Mouse (Mus musculus) kidney, embryonic 14.5 days (tissue): ENCODE data around the gene Fabp2. TPM values are rescaled to one million over a fixed set of nuclear protein-coding genes. Genes with fewer than 3 reads are reported as not detected.

Source experiments
- ATAC-seq: fragments of 200-750 bp; cut with Nextera tagmentation; 2 replicates; pipeline ENCODE4 v1.8.0; 2017; ENCODE audit warnings: moderate number of reproducible peaks, mild to moderate bottlenecking, moderate TSS enrichment, moderate library complexity; ENCODE audit not compliant: low FRiP score, low TSS enrichment
- H3K27ac ChIP-seq: fragments of 300-500 bp; sonication (generic); 2 replicates; pipeline ENCODE4 v1.5.1; 2014; ENCODE audit warnings: low read depth, mild to moderate bottlenecking, low read length, moderate library complexity, mixed read lengths
- H3K27me3 ChIP-seq: fragments of 300-500 bp; sonication (generic); 2 replicates; pipeline ENCODE4 v1.6.1; 2014; ENCODE audit warnings: mild to moderate bottlenecking, low read length; ENCODE audit not compliant: control insufficient read depth, insufficient read depth
- H3K36me3 ChIP-seq: fragments of 300-500 bp; sonication (generic); 2 replicates; pipeline ENCODE4 v1.6.1; 2014; ENCODE audit warnings: low read length, mixed read lengths; ENCODE audit not compliant: control insufficient read depth, insufficient read depth
- H3K4me1 ChIP-seq: fragments of 300-500 bp; sonication (generic); 2 replicates; pipeline ENCODE4 v1.6.1; 2014; ENCODE audit warnings: low read length, mixed read lengths; ENCODE audit not compliant: control insufficient read depth, insufficient read depth
- H3K4me2 ChIP-seq: fragments of 300-500 bp; sonication (generic); replicated peaks from 2 replicates; pipeline ENCODE4 v1.6.1; 2014; ENCODE audit warnings: low read depth, mild to moderate bottlenecking, low read length
- H3K4me3 ChIP-seq: fragments of 300-500 bp; sonication (generic); 2 replicates; pipeline ENCODE4 v1.5.1; 2014; ENCODE audit warnings: mild to moderate bottlenecking, low read length
- H3K9ac ChIP-seq: fragments of 300-500 bp; sonication (generic); 2 replicates; pipeline ENCODE4 v1.6.1; 2014; ENCODE audit warnings: low read depth, mild to moderate bottlenecking, low read length, moderate library complexity
- H3K9me3 ChIP-seq: fragments of 300-500 bp; sonication (generic); 2 replicates; pipeline ENCODE4 v1.6.1; 2016; ENCODE audit warnings: low read length; ENCODE audit not compliant: control insufficient read depth
- WGBS: fragments of 180-500 bp; shearing (Covaris S2); extraction: QIAGEN DNeasy Blood & Tissue Kit; methylation state at CpG from one replicate; pipeline ENCODE4 v1.1.7; 2014; 5-methylcytosine and 5-hydroxymethylcytosine counted together
- polyA plus RNA-seq: library from polyadenylated mRNA; unstranded; fragments of >200 nt; fragmentation: Nextera tagmentation; extraction: Ambion mirVana; gene quantifications from 2 replicates; pipeline ENCODE4 v1.2.1, GENCODE M21; 2014

Gene Fabp2
- not detected in 2 replicates for polyA plus RNA-seq

GRCm38 (mm10) chr3:122894772-122895171 lies at the start of gene Fabp2:
Fabp2 (plus strand) TSS chr3:122895072.
- Histone ChIP-seq H3K4me2 (no peak within 1 kb of the TSS), H3K27me3 (no peaks in the 10 kb centered on the region), H3K4me3 (no peak within 1 kb of the TSS), H3K9ac (no peak within 1 kb of the TSS), H3K4me1 (no peaks in the 10 kb centered on the region), H3K36me3 (no peaks in the 10 kb centered on the region), H3K9me3 (no peaks in the 10 kb centered on the region), H3K27ac (no peak within 1 kb of the TSS)
- ATAC-seq = no peak
- WGBS = 87% methylated on average over 3 of the region's 3 CpGs

GRCm38 (mm10) chr3:122848410-122849034 lies 46.4 kb upstream of the Fabp2 start:
- H3K9ac ChIP-seq = no peak overlapping the region
- no peak overlapping the region for H3K4me2 ChIP-seq
- no peak for ATAC-seq
- no peak overlapping the region for H3K27ac ChIP-seq
- H3K4me3 ChIP-seq = no peak overlapping the region
- no peaks in the 10 kb centered on the region for H3K4me1 ChIP-seq
- 76% methylated on average over 5 of the region's 5 CpGs for WGBS
- 0 out of 2 replicates have a peak, but pooled peaks cover 3% of the 10 kb centered on the region for H3K36me3 ChIP-seq
- H3K27me3 ChIP-seq = no peaks in the 10 kb centered on the region
- no peaks in the 10 kb centered on the region for H3K9me3 ChIP-seq

GRCm38 (mm10) chr3:122855149-122855548 lies 39.7 kb upstream of the Fabp2 start:
- 68% methylated on average over 11 of the region's 11 CpGs for WGBS
- no peak for ATAC-seq
- H3K9ac ChIP-seq = no peak overlapping the region
- no peaks in the 10 kb centered on the region for H3K9me3 ChIP-seq
- no peak overlapping the region for H3K4me3 ChIP-seq
- H3K27ac ChIP-seq = no peak overlapping the region
- peaks cover 6% of the 10 kb centered on the region; the same call in 1 of the 2 replicates for H3K36me3 ChIP-seq
- no peak overlapping the region for H3K4me2 ChIP-seq
- no peaks in the 10 kb centered on the region for H3K27me3 ChIP-seq
- no peaks in the 10 kb centered on the region for H3K4me1 ChIP-seq

- H3K4me3 ChIP-seq = no peak overlapping the region
- no peak for ATAC-seq
- 81% methylated on average over 2 of the region's 2 CpGs for WGBS
These were observed 35.0 kb upstream of the Fabp2 start for GRCm38 (mm10) chr3:122859829-122860228.

GRCm38 (mm10) chr3:122860573-122861498 lies 34.0 kb upstream of the Fabp2 start:
- no peak overlapping the region for H3K4me3 ChIP-seq
- H3K4me2 ChIP-seq = no peak overlapping the region
- no peaks in the 10 kb centered on the region for H3K27me3 ChIP-seq
- H3K27ac ChIP-seq = no peak overlapping the region
- no peaks in the 10 kb centered on the region for H3K4me1 ChIP-seq
- no peak overlapping the region for H3K9ac ChIP-seq
- no peak for ATAC-seq
- H3K9me3 ChIP-seq = no peaks in the 10 kb centered on the region
- H3K36me3 ChIP-seq = no peaks in the 10 kb centered on the region
- WGBS = 81% methylated on average over 12 of the region's 12 CpGs

More at GRCm38 (mm10) chr3:122859829-122860228, 35.0 kb upstream of the Fabp2 start:
- Histone ChIP-seq H3K27ac (no peak overlapping the region), H3K9ac (no peak overlapping the region), H3K36me3 (no peaks in the 10 kb centered on the region), H3K4me1 (no peaks in the 10 kb centered on the region), H3K4me2 (no peak overlapping the region), H3K9me3 (no peaks in the 10 kb centered on the region), H3K27me3 (no peaks in the 10 kb centered on the region)

GRCm38 (mm10) chr3:122865092-122865491 lies 29.8 kb upstream of the Fabp2 start:
- Histone ChIP-seq H3K4me2 (no peak overlapping the region), H3K27me3 (no peaks in the 10 kb centered on the region), H3K9ac (no peak overlapping the region), H3K36me3 (no peaks in the 10 kb centered on the region), H3K4me1 (no peaks in the 10 kb centered on the region), H3K9me3 (no peaks in the 10 kb centered on the region), H3K27ac (no peak overlapping the region), H3K4me3 (no peak overlapping the region)
- 80% methylated on average over 4 of the region's 4 CpGs for WGBS
- no peak for ATAC-seq

- H3K4me2 ChIP-seq = no peak overlapping the region
- H3K9me3 ChIP-seq = no peaks in the 10 kb centered on the region
- whole genome bisulfite sequencing = 100% methylated on average over 1 of the region's 1 CpGs
- no peaks in the 10 kb centered on the region for H3K36me3 ChIP-seq
- H3K9ac ChIP-seq = no peak overlapping the region
- no peak for ATAC-seq
- H3K4me1 ChIP-seq = no peaks in the 10 kb centered on the region
- H3K4me3 ChIP-seq = no peak overlapping the region
- H3K27ac ChIP-seq = no peak overlapping the region
- no peaks in the 10 kb centered on the region for H3K27me3 ChIP-seq
These were observed 26.6 kb upstream of the Fabp2 start for GRCm38 (mm10) chr3:122868270-122868669.

GRCm38 (mm10) chr3:122871596-122871995 lies 23.3 kb upstream of the Fabp2 start:
- H3K27ac ChIP-seq = no peak overlapping the region
- no peaks in the 10 kb centered on the region for H3K27me3 ChIP-seq
- ATAC-seq = no peak
- no peak overlapping the region for H3K9ac ChIP-seq
- H3K4me1 ChIP-seq = no peaks in the 10 kb centered on the region
- no peak overlapping the region for H3K4me3 ChIP-seq
- no peaks in the 10 kb centered on the region for H3K9me3 ChIP-seq
- WGBS = 80% methylated on average over 1 of the region's 1 CpGs
- H3K4me2 ChIP-seq = no peak overlapping the region
- H3K36me3 ChIP-seq = no peaks in the 10 kb centered on the region

GRCm38 (mm10) chr3:122876870-122877269 lies 18.0 kb upstream of the Fabp2 start:
- Histone ChIP-seq H3K9ac (no peak overlapping the region), H3K27me3 (no peaks in the 10 kb centered on the region), H3K36me3 (no peaks in the 10 kb centered on the region), H3K4me2 (no peak overlapping the region), H3K27ac (no peak overlapping the region), H3K4me3 (no peak overlapping the region), H3K4me1 (no peaks in the 10 kb centered on the region), H3K9me3 (no peaks in the 10 kb centered on the region)
- 87% methylated on average over 2 of the region's 2 CpGs for WGBS
- no peak for ATAC-seq
